In genomic region chr7:19508150-19508923, GRCm38 (mm10) we compare ENCODE assay signal across 7 mouse cellular contexts. TPM values are rescaled to one million over a fixed set of nuclear protein-coding genes. Genes with fewer than 3 reads are reported as not detected.
DNase-seq lines count a peak whose midpoint lies in the region; ATAC-seq lines count a peak whose summit lies in the region.

Bloc1s3 (minus strand) TSS chr7:19508367.
Trappc6a (plus strand) TSS chr7:19508395.

- peak within 1 kb of the TSS; percentile 17 for H3K27ac ChIP-seq in embryonic facial prominence, embryonic 11.5 days (replicated peaks; ENCODE audit: low read depth, low read length)
- peak within 1 kb of the TSS; percentile 92 for H3K27ac ChIP-seq in limb, embryonic 10.5 days
- H3K27ac ChIP-seq in midbrain, embryonic 13.5 days = peak within 1 kb of the TSS; percentile 84

- H3K4me2 ChIP-seq in embryonic facial prominence, embryonic 11.5 days (ENCODE audit: low read depth, low read length) = peak within 1 kb of the TSS; percentile 96
- peak within 1 kb of the TSS; percentile 77 for H3K4me2 ChIP-seq in midbrain, embryonic 13.5 days (replicated peaks)

- H3K36me3 ChIP-seq in embryonic facial prominence, embryonic 11.5 days (replicated peaks; ENCODE audit: control insufficient read depth, insufficient read depth, low read depth, low read length) = no peaks in the 10 kb centered on the region
- H3K36me3 ChIP-seq in limb, embryonic 10.5 days = peaks cover 8% of the 10 kb centered on the region; the same call in 1 of the 2 replicates
- H3K36me3 ChIP-seq in midbrain, embryonic 13.5 days = no peaks in the 10 kb centered on the region

- H3K9ac ChIP-seq in embryonic facial prominence, embryonic 11.5 days (replicated peaks; ENCODE audit: low read length) = peak within 1 kb of the TSS; percentile 87
- peak within 1 kb of the TSS; percentile 88 for H3K9ac ChIP-seq in midbrain, embryonic 13.5 days (replicated peaks)

- peak; percentile 80 for ATAC-seq in embryonic facial prominence, embryonic 11.5 days (replicated peaks; ENCODE audit: insufficient number of reproducible peaks, low FRiP score, low TSS enrichment, low read depth)
- ATAC-seq in granulocyte monocyte progenitor cell, adult 5-6 weeks (replicated peaks; ENCODE audit: poor library complexity, severe bottlenecking) = peak; percentile 86
- peak; percentile 95 for ATAC-seq in midbrain, embryonic 13.5 days

- no peaks in the 10 kb centered on the region; the same call in 1 of the 2 replicates for H3K4me1 ChIP-seq in embryonic facial prominence, embryonic 11.5 days (ENCODE audit: control insufficient read depth, insufficient read depth, low read length)
- peaks cover 24% of the 10 kb centered on the region for H3K4me1 ChIP-seq in limb, embryonic 10.5 days
- peaks cover 28% of the 10 kb centered on the region for H3K4me1 ChIP-seq in midbrain, embryonic 13.5 days (replicated peaks)

- no peaks in the 10 kb centered on the region for H3K9me3 ChIP-seq in embryonic facial prominence, embryonic 11.5 days (replicated peaks; ENCODE audit: control insufficient read depth, low read length)
- H3K9me3 ChIP-seq in limb, embryonic 10.5 days (replicated peaks) = no peaks in the 10 kb centered on the region
- H3K9me3 ChIP-seq in midbrain, embryonic 13.5 days = no peaks in the 10 kb centered on the region

- peak; percentile 95 for DNase-seq in adrenal gland, postnatal 14 days
- peak; percentile 95 for DNase-seq in embryonic facial prominence, embryonic 11.5 days (ENCODE audit: low spot score)
- DNase-seq in kidney, adult 11 months = peak; percentile 93
- DNase-seq in limb, embryonic 10.5 days (ENCODE audit: low spot score) = peak; percentile 91
- peak; percentile 84 for DNase-seq in spleen, adult 12 weeks (ENCODE audit: low spot score)

- under 1% methylated on average over 56 of the region's 56 CpGs for WGBS in embryonic facial prominence, embryonic 11.5 days
- under 1% methylated on average over 56 of the region's 56 CpGs for WGBS in limb, embryonic 10.5 days
- under 1% methylated on average over 56 of the region's 56 CpGs for WGBS in midbrain, embryonic 13.5 days

- H3K27me3 ChIP-seq in embryonic facial prominence, embryonic 11.5 days (ENCODE audit: control insufficient read depth, insufficient read depth, low read length) = no peaks in the 10 kb centered on the region
- no peaks in the 10 kb centered on the region for H3K27me3 ChIP-seq in limb, embryonic 10.5 days (ENCODE audit: low read depth, poor library complexity, severe bottlenecking)
- no peaks in the 10 kb centered on the region for H3K27me3 ChIP-seq in midbrain, embryonic 13.5 days

- H3K4me3 ChIP-seq in embryonic facial prominence, embryonic 11.5 days (ENCODE audit: low read depth, low read length) = peak within 1 kb of the TSS; percentile 77
- H3K4me3 ChIP-seq in limb, embryonic 10.5 days = peak within 1 kb of the TSS; percentile 76
- H3K4me3 ChIP-seq in midbrain, embryonic 13.5 days (replicated peaks) = peak within 1 kb of the TSS; percentile 70

RNA-seq across cellular contexts. Expression of gene Bloc1s3, which starts in this region (rescaled TPM):
- total RNA-seq in adrenal gland, postnatal 14 days (2021) = 6.7 and 8.6 TPM in 2 replicates
- 2.3 and 2.6 TPM in 2 replicates for polyA plus RNA-seq in embryonic facial prominence, embryonic 11.5 days (2014; fragmentation: Nextera tagmentation; extraction: Ambion mirVana)
- 3.1 and 4.5 TPM in 2 replicates for total RNA-seq in granulocyte monocyte progenitor cell, adult 5-6 weeks (2014; fragmentation: Nextera tagmentation)
- total RNA-seq in granulocyte monocyte progenitor cell, adult 5-6 weeks (2017) = 0.60 and 1.0 TPM in 2 replicates
- polyA plus RNA-seq in limb, embryonic 10.5 days (2016; fragmentation: Nextera tagmentation; extraction: Ambion mirVana) = 2.3 and 2.4 TPM in 2 replicates
- polyA plus RNA-seq in midbrain, embryonic 13.5 days (2015; fragmentation: Nextera tagmentation; extraction: Ambion mirVana) = 2.9 and 4.5 TPM in 2 replicates

RNA-seq across cellular contexts. Expression of gene Trappc6a, which starts in this region (rescaled TPM):
- 69.4 and 71.2 TPM in 2 replicates for total RNA-seq in adrenal gland, postnatal 14 days (2021)
- polyA plus RNA-seq in embryonic facial prominence, embryonic 11.5 days (2014; fragmentation: Nextera tagmentation; extraction: Ambion mirVana) = 51.7 and 58.2 TPM in 2 replicates
- total RNA-seq in granulocyte monocyte progenitor cell, adult 5-6 weeks (2014; fragmentation: Nextera tagmentation) = 75.3 and 83.4 TPM in 2 replicates
- total RNA-seq in granulocyte monocyte progenitor cell, adult 5-6 weeks (2017) = 28.2 and 30.6 TPM in 2 replicates
- 74.0 and 90.5 TPM in 2 replicates for polyA plus RNA-seq in limb, embryonic 10.5 days (2016; fragmentation: Nextera tagmentation; extraction: Ambion mirVana)
- 36.6 and 43.3 TPM in 2 replicates for polyA plus RNA-seq in midbrain, embryonic 13.5 days (2015; fragmentation: Nextera tagmentation; extraction: Ambion mirVana)

Comparison
In these comparisons a context has a peak if more than half of its experiments do, and no peak if none do; other contexts are left out.
1. Peak in every context shown above with its lines: DNase-seq, ATAC-seq, H3K4me3 ChIP-seq and H3K27ac ChIP-seq.
2. H3K27ac ChIP-seq: peak in every context shown above with its lines; median percentile 92 in limb, embryonic 10.5 days; 84 in midbrain, embryonic 13.5 days; 17 in embryonic facial prominence, embryonic 11.5 days.